Mouse (Mus musculus) heart, adult 8-10 months (tissue): Measurements from ENCODE around the gene 4930539E08Rik. TPM values are rescaled to one million over a fixed set of nuclear protein-coding genes. Genes with fewer than 3 reads are reported as not detected.

Experiments
- DNase-seq: peaks from one replicate; pipeline ENCODE4 v3.0.0; 2022; ENCODE audit warnings: low spot score
- total RNA-seq, 4 experiments: library from RNA; stranded (reverse); gene quantifications; 2 replicates each; pipeline ENCODE4 v1.2.4; 2022

The 4930539E08Rik gene
- total RNA-seq, 4 experiments from 2014 or later = 0.06 TPM; not detected in 3

- DNase-seq = no peak
Observed at GRCm38 (mm10) chr17:28858205-28858604, 56.9 kb downstream of the 4930539E08Rik start, which contains the start of gene Pnpla1. TSS of gene Pnpla1 (plus strand) at chr17:28858411.

GRCm38 (mm10) chr17:28856030-28856429 lies 59.1 kb downstream of the 4930539E08Rik start:
- no peak for DNase-seq

- DNase-seq = no peak
Observed at GRCm38 (mm10) chr17:28855166-28855885, 59.8 kb downstream of the 4930539E08Rik start.

- DNase-seq = no peak
Observed at GRCm38 (mm10) chr17:28854377-28854776, 60.7 kb downstream of the 4930539E08Rik start.

GRCm38 (mm10) chr17:28850511-28850910 lies 64.6 kb downstream of the 4930539E08Rik start:
- no peak for DNase-seq

GRCm38 (mm10) chr17:28846974-28847617 lies 68.0 kb downstream of the 4930539E08Rik start:
- no peak for DNase-seq

Other genes starting within 250 kb of the 4930539E08Rik start
- under 1 TPM in 2 of 4 experiments, not detected in 2; 0.37 to 0.65 TPM for gene Slc26a8, start 225.1 kb downstream of the 4930539E08Rik start, total RNA-seq
- 10 to 100 TPM; 48.9 to 61.5 (median 52.0) TPM for gene Mapk14, start 224.0 kb downstream of the 4930539E08Rik start, total RNA-seq
- gene AC170998.1, start 189.2 kb downstream of the 4930539E08Rik start, total RNA-seq = 1 to 10 TPM in 2 of 4 experiments, under 1 TPM in 1, not detected in 1; 0.46 to 1.5 (median 1.1) TPM
- gene Mapk13, start 146.0 kb downstream of the 4930539E08Rik start, total RNA-seq = under 1 TPM in 2 of 4 experiments, not detected in 2; 0.16 to 0.83 TPM
- gene Brpf3, start 114.2 kb downstream of the 4930539E08Rik start, total RNA-seq = 10 to 100 TPM in 3 of 4 experiments, 1 to 10 TPM in 1; 8.5 to 15.3 (median 14.6) TPM
- gene Pnpla1, start 56.9 kb downstream of the 4930539E08Rik start, total RNA-seq = under 1 TPM in 2 of 4 experiments, not detected in 2; 0.05 to 0.11 TPM
- gene Pxt1, start 28.5 kb upstream of the 4930539E08Rik start, total RNA-seq = under 1 TPM in 2 of 4 experiments, not detected in 2; 0.26 to 0.31 TPM
- 10 to 100 TPM; 33.5 to 58.8 (median 54.0) TPM for gene Kctd20, start 36.6 kb upstream of the 4930539E08Rik start, total RNA-seq
- gene Stk38, start 92.7 kb upstream of the 4930539E08Rik start, total RNA-seq = 10 to 100 TPM; 26.4 to 31.4 (median 29.0) TPM
- gene Srsf3, start 117.3 kb upstream of the 4930539E08Rik start, total RNA-seq = 10 to 100 TPM; 52.6 to 73.3 (median 70.5) TPM
- gene Cdkn1a, start 175.7 kb upstream of the 4930539E08Rik start, total RNA-seq = 10 to 100 TPM; 11.7 to 32.6 (median 22.3) TPM
- under 1 TPM in 3 of 4 experiments, not detected in 1; 0.12 to 0.75 (median 0.38) TPM for gene Rab44, start 198.8 kb upstream of the 4930539E08Rik start, total RNA-seq